Mouse (Mus musculus) liver, embryonic 14.5 days (tissue): ENCODE data around the gene Cpsf7. TPM values are rescaled to one million over a fixed set of nuclear protein-coding genes. Genes with fewer than 3 reads are reported as not detected.

Experiments
- ATAC-seq: fragments of 200-750 bp; cut with Nextera tagmentation; 2 replicates; pipeline ENCODE4 v1.8.0; 2017; ENCODE audit warnings: moderate number of reproducible peaks, mild to moderate bottlenecking, moderate library complexity; ENCODE audit not compliant: insufficient read depth
- DNase-seq, 3 experiments: peaks; one replicate each; pipeline ENCODE4 v3.0.0-alpha.2; 2012 to 2013; ENCODE audit warnings: low read depth in 3 of 3, low spot score in 3 of 3
- H3K27ac ChIP-seq: fragments of 300-500 bp; sonication (generic); 2 replicates; pipeline ENCODE4 v1.5.1; 2014; ENCODE audit warnings: moderate library complexity, mild to moderate bottlenecking, control low read depth, inconsistent platforms
- H3K27me3 ChIP-seq: fragments of 300-500 bp; sonication (generic); 2 replicates; pipeline ENCODE4 v1.6.1; 2014; ENCODE audit warnings: mild to moderate bottlenecking, low read length, moderate library complexity; ENCODE audit not compliant: control insufficient read depth, insufficient read depth
- H3K36me3 ChIP-seq: fragments of 300-500 bp; sonication (generic); replicated peaks from 2 replicates; pipeline ENCODE4 v1.6.1; 2014; ENCODE audit warnings: low read depth; ENCODE audit not compliant: control insufficient read depth, insufficient read depth
- H3K4me1 ChIP-seq, 2 experiments: fragments of 200-500 bp in 1 of 2; fragments of 300-500 bp in 1 of 2; sonication (generic) in 1 of 2; replicated peaks; 2 replicates each; pipeline ENCODE4 v1.6.1; 2012 to 2014; ENCODE audit warnings: antibody characterized with exemption in 1 of 2, inconsistent platforms in 1 of 2, low read length in 1 of 2; ENCODE audit not compliant: control insufficient read depth in 2 of 2, insufficient read depth in 2 of 2
- H3K4me2 ChIP-seq: fragments of 300-500 bp; sonication (generic); 2 replicates; pipeline ENCODE4 v1.6.1; 2014; ENCODE audit warnings: low read depth, mild to moderate bottlenecking, control low read depth, moderate library complexity
- H3K4me3 ChIP-seq, 2 experiments: fragments of 200-500 bp in 1 of 2; fragments of 300-500 bp in 1 of 2; sonication (generic) in 1 of 2; 2 replicates each; pipeline ENCODE4 v1.5.1; 2012 to 2014; ENCODE audit warnings: low read depth in 2 of 2, low read length in 2 of 2, mild to moderate bottlenecking in 2 of 2, control low read depth in 1 of 2, inconsistent platforms in 1 of 2, moderate library complexity in 1 of 2; ENCODE audit not compliant: insufficient read depth in 1 of 2
- H3K9ac ChIP-seq: fragments of 300-500 bp; sonication (generic); replicated peaks from 2 replicates; pipeline ENCODE4 v1.6.1; 2014; ENCODE audit warnings: mild to moderate bottlenecking, control low read depth, moderate library complexity
- H3K9me3 ChIP-seq: fragments of 300-500 bp; sonication (generic); 2 replicates; pipeline ENCODE4 v1.6.1; 2016; ENCODE audit warnings: low read length, mixed read lengths; ENCODE audit not compliant: control insufficient read depth
- CTCF ChIP-seq: IDR thresholded peaks from 2 replicates; pipeline ENCODE4 v1.5.1; 2016; ENCODE audit warnings: antibody characterized with exemption, low read depth, control low read depth
- EP300 ChIP-seq: IDR thresholded peaks from 2 replicates; pipeline ENCODE4 v1.6.1; 2016; ENCODE audit warnings: antibody characterized with exemption, low read depth
- WGBS: fragments of 180-500 bp; shearing (Covaris S2); extraction: QIAGEN DNeasy Blood & Tissue Kit; methylation state at CpG from one replicate; pipeline ENCODE4 v1.1.7; 2014; ENCODE audit not compliant: insufficient replicate concordance; 5-methylcytosine and 5-hydroxymethylcytosine counted together
- polyA plus RNA-seq, 2 experiments: library from polyadenylated mRNA; depleted of rRNA in 1 of 2; stranded (reverse) in 1 of 2; unstranded in 1 of 2; fragments of >200 nt; fragmentation: Nextera tagmentation in 1 of 2; extraction: Ambion mirVana in 1 of 2; gene quantifications; 2 replicates each; pipeline versions ENCODE4 v1.2.1 to v1.2.3; 2012 to 2014

Cpsf7 gene
- polyA plus RNA-seq, 2 experiments, result 12.8 to 22.9 TPM

DNA sequence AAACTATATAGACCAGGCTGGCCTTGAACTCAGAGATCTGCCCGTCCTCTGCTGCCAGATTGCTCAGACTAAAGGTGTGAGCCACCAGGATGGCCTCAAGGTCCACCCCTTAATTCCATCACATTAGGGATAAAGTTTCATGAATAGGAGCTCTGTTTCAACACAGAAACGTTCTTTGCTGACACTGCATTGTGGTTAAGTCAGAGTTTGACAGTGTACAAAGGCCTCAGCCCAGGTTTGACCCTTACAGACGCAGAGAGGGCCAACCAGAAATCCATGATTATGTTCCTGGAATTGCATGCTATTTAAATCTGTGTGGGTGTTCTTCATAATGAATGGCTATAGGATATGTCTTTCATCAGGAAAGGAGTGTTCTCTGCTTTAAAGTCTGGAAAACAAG is 65.2 kb downstream of the Cpsf7 start:
- DNase-seq, result no peak
- WGBS, result 56% methylated on average over 3 of the region's 3 CpGs
- no peak overlapping the region for H3K4me2 ChIP-seq
- no peaks in the 10 kb centered on the region for H3K27me3 ChIP-seq
- H3K27ac ChIP-seq, result no peak overlapping the region
- H3K36me3 ChIP-seq, result no peaks in the 10 kb centered on the region
- H3K9ac ChIP-seq, result no peak overlapping the region
- H3K4me3 ChIP-seq, result no peak overlapping the region
- TF ChIP-seq EP300 (no peak), CTCF (no peak)
- no peak for ATAC-seq
- no peaks in the 10 kb centered on the region for H3K9me3 ChIP-seq
- peaks cover 0 to 6% of the 10 kb centered on the region in 2 experiments; a peak in 2 of 4 replicates for H3K4me1 ChIP-seq

DNA sequence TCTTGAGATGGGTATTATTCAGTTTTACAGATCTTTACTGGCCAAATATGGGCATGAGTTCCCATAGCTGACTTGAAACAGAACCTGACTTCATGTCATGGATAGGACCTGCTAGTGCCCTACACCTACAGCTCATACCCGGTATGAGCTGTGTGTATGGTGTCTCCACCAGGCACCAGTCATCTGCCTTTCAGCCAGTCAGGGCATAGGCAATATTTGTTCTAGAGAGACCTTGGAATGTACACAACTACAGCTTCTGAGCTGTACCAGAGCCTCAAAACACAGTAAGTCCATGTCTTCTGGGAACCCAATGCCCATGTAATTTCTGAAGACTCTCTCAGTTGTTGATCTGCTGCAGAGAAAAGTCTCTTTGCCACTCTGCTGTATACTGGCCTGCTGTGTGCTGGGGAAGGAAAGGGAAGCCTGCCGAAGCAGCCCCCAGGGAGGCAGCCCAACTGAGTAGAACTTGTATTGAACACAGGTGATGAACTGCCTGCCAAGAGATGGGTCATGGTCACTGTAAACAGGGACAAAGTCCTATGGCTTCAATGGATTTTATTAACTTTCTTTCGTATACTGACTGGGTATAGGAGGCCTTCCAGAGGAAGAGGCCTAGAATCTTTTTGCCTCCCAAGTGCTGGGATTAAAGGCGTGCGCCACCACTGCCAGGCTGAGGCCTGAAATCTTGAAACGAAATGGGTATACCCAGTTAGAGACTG is 66.8 kb downstream of the Cpsf7 start:
- WGBS, result 73% methylated on average over 6 of the region's 6 CpGs
- no peak overlapping the region for H3K27ac ChIP-seq
- no peak for DNase-seq
- no peak overlapping the region for H3K4me2 ChIP-seq
- peaks cover 0 to 6% of the 10 kb centered on the region in 2 experiments; a peak in 2 of 4 replicates for H3K4me1 ChIP-seq
- ATAC-seq, result peak; percentile 57
- no peaks in the 10 kb centered on the region; the same call in 1 of the 2 replicates for H3K36me3 ChIP-seq
- H3K4me3 ChIP-seq, result no peak overlapping the region
- H3K9ac ChIP-seq, result no peak overlapping the region
- no peaks in the 10 kb centered on the region for H3K27me3 ChIP-seq
- TF ChIP-seq CTCF (no peak), EP300 (no peak)
- no peaks in the 10 kb centered on the region for H3K9me3 ChIP-seq

Other genes starting within 250 kb of the Cpsf7 start
- gene Dagla, start 220.4 kb upstream of the Cpsf7 start, polyA plus RNA-seq (2012; rRNA removed), result 0.30 and 0.32 TPM in 2 replicates
- 0.09 and 0.19 TPM in 2 replicates for gene Dagla, start 220.4 kb upstream of the Cpsf7 start, polyA plus RNA-seq (2014; fragmentation: Nextera tagmentation; extraction: Ambion mirVana)
- 0.28 and 0.37 TPM in 2 replicates for gene Syt7, start 136.2 kb upstream of the Cpsf7 start, polyA plus RNA-seq (2012; rRNA removed)
- 0.04 and 0.09 TPM in 2 replicates for gene Syt7, start 136.2 kb upstream of the Cpsf7 start, polyA plus RNA-seq (2014; fragmentation: Nextera tagmentation; extraction: Ambion mirVana)
- 0.05 and 0.06 TPM in 2 replicates for gene Lrrc10b, start 67.8 kb upstream of the Cpsf7 start, polyA plus RNA-seq (2012; rRNA removed)
- gene Lrrc10b, start 67.8 kb upstream of the Cpsf7 start, polyA plus RNA-seq (2014; fragmentation: Nextera tagmentation; extraction: Ambion mirVana), result 0.08 TPM in 1 of 2 replicates, not detected in the other
- 0.17 and 0.26 TPM in 2 replicates for gene Ppp1r32, start 42.3 kb upstream of the Cpsf7 start, polyA plus RNA-seq (2012; rRNA removed)
- 0.19 TPM in 1 of 2 replicates, not detected in the other for gene Ppp1r32, start 42.3 kb upstream of the Cpsf7 start, polyA plus RNA-seq (2014; fragmentation: Nextera tagmentation; extraction: Ambion mirVana)
- 16.8 and 20.5 TPM in 2 replicates for gene Sdhaf2, start 876 bp downstream of the Cpsf7 start, polyA plus RNA-seq (2012; rRNA removed)
- gene Sdhaf2, start 876 bp downstream of the Cpsf7 start, polyA plus RNA-seq (2014; fragmentation: Nextera tagmentation; extraction: Ambion mirVana), result 26.9 and 31.0 TPM in 2 replicates
- gene Tmem216, start 31.0 kb downstream of the Cpsf7 start, polyA plus RNA-seq (2012; rRNA removed), result 9.7 and 15.6 TPM in 2 replicates
- 13.2 and 16.9 TPM in 2 replicates for gene Tmem216, start 31.0 kb downstream of the Cpsf7 start, polyA plus RNA-seq (2014; fragmentation: Nextera tagmentation; extraction: Ambion mirVana)
- 9.5 and 11.8 TPM in 2 replicates for gene Cyb561a3, start 51.9 kb downstream of the Cpsf7 start, polyA plus RNA-seq (2012; rRNA removed)
- 11.0 and 12.9 TPM in 2 replicates for gene Cyb561a3, start 51.9 kb downstream of the Cpsf7 start, polyA plus RNA-seq (2014; fragmentation: Nextera tagmentation; extraction: Ambion mirVana)
- 7.5 and 8.3 TPM in 2 replicates for gene Tmem138, start 52.1 kb downstream of the Cpsf7 start, polyA plus RNA-seq (2012; rRNA removed)
- gene Tmem138, start 52.1 kb downstream of the Cpsf7 start, polyA plus RNA-seq (2014; fragmentation: Nextera tagmentation; extraction: Ambion mirVana), result 11.5 and 12.6 TPM in 2 replicates
- 66.8 and 91.2 TPM in 2 replicates for gene Ddb1, start 80.1 kb downstream of the Cpsf7 start, polyA plus RNA-seq (2012; rRNA removed)
- 133 and 147 TPM in 2 replicates for gene Ddb1, start 80.1 kb downstream of the Cpsf7 start, polyA plus RNA-seq (2014; fragmentation: Nextera tagmentation; extraction: Ambion mirVana)
- gene Tkfc, start 80.4 kb downstream of the Cpsf7 start, polyA plus RNA-seq (2012; rRNA removed), result 11.7 and 13.9 TPM in 2 replicates
- gene Tkfc, start 80.4 kb downstream of the Cpsf7 start, polyA plus RNA-seq (2014; fragmentation: Nextera tagmentation; extraction: Ambion mirVana), result 15.1 and 15.6 TPM in 2 replicates
- 6.7 and 8.5 TPM in 2 replicates for gene Vwce, start 108.9 kb downstream of the Cpsf7 start, polyA plus RNA-seq (2012; rRNA removed)
- gene Vwce, start 108.9 kb downstream of the Cpsf7 start, polyA plus RNA-seq (2014; fragmentation: Nextera tagmentation; extraction: Ambion mirVana), result 5.4 and 7.4 TPM in 2 replicates
- 0.02 TPM in 1 of 2 replicates, not detected in the other for gene Pga5, start 152.8 kb downstream of the Cpsf7 start, polyA plus RNA-seq (2012; rRNA removed)
- not detected in 2 replicates for gene Pga5, start 152.8 kb downstream of the Cpsf7 start, polyA plus RNA-seq (2014; fragmentation: Nextera tagmentation; extraction: Ambion mirVana)
- 6.0 and 6.3 TPM in 2 replicates for gene Vps37c, start 163.5 kb downstream of the Cpsf7 start, polyA plus RNA-seq (2012; rRNA removed)
- 9.3 and 10.4 TPM in 2 replicates for gene Vps37c, start 163.5 kb downstream of the Cpsf7 start, polyA plus RNA-seq (2014; fragmentation: Nextera tagmentation; extraction: Ambion mirVana)
- gene Cd5, start 213.7 kb downstream of the Cpsf7 start, polyA plus RNA-seq (2012; rRNA removed), result 0.02 and 0.13 TPM in 2 replicates
- 0.04 TPM in 1 of 2 replicates, not detected in the other for gene Cd5, start 213.7 kb downstream of the Cpsf7 start, polyA plus RNA-seq (2014; fragmentation: Nextera tagmentation; extraction: Ambion mirVana)